Mouse (Mus musculus) 416B (cell line): ENCODE measurements around the gene Tmem160.

Experiments used
- DNase-seq: peaks from one replicate; pipeline ENCODE4 v3.0.0; 2011; ENCODE audit warnings: low read depth

The Tmem160 gene

DNA sequence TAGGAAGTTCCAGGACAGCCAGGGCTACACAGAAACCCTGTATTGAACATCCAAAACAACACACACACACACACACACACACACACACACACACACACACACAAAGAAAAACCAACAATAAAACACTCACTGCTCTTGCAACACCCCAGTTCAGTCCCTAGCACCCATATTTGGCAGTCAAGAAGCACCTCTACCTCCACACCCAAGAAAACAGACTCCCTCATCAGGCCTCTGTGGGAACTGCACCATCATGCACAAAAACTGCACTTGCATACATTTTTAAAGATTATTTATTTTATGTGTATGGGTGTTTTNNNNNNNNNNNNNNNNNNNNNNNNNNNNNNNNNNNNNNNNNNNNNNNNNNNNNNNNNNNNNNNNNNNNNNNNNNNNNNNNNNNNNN lies 11.3 kb upstream of the Tmem160 start:
- peak; percentile 66 for DNase-seq

- DNase-seq, result peak; percentile 83
Measured at GRCm38 (mm10) chr7:16451656-16452055, 923 bp upstream of the Tmem160 start.

GRCm38 (mm10) chr7:16453118-16453711 lies 636 bp downstream of the Tmem160 start:
- DNase-seq, result peak; percentile 81

GRCm38 (mm10) chr7:16455016-16455415 lies 2.4 kb downstream of the Tmem160 start:
- DNase-seq, result no peak

DNA sequence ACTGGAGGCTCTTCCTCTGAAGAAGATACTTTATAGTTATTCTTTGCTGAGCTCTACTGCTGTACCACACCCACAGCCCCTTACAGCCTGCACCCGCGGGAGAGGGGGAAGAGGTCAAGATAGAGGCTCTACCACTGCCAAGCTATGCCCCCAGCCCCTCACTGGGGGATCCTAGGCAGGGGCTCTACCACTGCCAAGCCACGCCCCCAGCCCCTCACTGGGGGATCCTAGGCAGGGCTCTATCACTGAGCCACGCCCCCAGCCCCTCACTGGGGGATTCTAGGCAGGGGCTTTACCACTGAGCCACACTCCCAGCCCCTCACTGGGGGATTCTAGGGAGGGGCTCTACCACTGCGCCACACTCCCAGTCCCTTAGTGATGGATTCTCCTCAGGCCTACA lies 3.7 kb downstream of the Tmem160 start:
- DNase-seq, result no peak

- no peak for DNase-seq
Measured at GRCm38 (mm10) chr7:16460566-16460965, 8.0 kb downstream of the Tmem160 start.

- DNase-seq, result no peak
Measured at GRCm38 (mm10) chr7:16461151-16461550, 8.6 kb downstream of the Tmem160 start.

DNA sequence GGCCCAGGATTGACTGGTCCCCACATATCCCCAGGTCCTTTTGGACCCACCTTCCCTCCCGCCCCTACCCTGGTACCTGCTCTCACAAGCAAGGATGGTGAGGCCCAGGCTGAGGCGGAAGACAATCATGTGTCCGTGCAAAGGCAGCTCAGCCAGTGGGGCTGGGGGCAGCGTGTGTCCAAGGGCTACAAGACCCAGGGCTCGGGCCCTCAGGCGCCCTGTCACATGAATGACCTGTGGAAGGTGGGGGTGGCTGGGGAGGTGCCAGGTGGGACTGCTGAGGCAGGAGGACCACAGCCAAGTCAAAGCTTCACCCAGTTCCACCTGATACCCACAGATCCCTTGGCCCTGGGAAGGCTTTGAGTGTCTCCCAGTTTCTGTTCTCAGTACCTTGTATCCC lies 9.1 kb downstream of the Tmem160 start:
- DNase-seq, result no peak

GRCm38 (mm10) chr7:16463214-16463613 lies 10.6 kb downstream of the Tmem160 start:
- peak; percentile 79 for DNase-seq

GRCm38 (mm10) chr7:16465160-16465559 lies 12.6 kb downstream of the Tmem160 start:
- peak; percentile 51 for DNase-seq

GRCm38 (mm10) chr7:16465568-16465967 lies 13.0 kb downstream of the Tmem160 start:
- DNase-seq, result no peak

- DNase-seq, result peak; percentile 83
Measured at GRCm38 (mm10) chr7:16466565-16466964, 14.0 kb downstream of the Tmem160 start.

GRCm38 (mm10) chr7:16468115-16468514 lies 15.5 kb downstream of the Tmem160 start:
- no peak for DNase-seq

DNA sequence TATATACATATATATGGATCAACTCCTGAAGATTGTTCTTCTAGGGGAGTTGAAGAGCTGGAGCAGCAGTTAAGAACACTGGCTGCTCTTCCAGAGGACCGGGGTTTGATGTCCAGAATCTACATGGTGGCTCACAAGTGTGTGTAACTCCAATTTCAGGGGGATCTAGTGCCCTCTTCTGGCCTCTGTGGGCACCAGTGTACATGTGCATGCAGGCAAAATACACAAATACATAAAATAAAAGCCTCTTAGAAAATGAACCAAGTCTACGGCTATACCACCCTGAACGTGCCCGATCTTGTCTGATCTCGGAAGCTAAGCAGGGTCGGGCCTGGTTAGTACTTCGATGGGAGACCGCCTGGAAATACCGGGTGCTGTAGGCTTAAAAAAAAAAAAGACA lies 19.0 kb downstream of the Tmem160 start:
- DNase-seq, result peak; percentile 71

DNA sequence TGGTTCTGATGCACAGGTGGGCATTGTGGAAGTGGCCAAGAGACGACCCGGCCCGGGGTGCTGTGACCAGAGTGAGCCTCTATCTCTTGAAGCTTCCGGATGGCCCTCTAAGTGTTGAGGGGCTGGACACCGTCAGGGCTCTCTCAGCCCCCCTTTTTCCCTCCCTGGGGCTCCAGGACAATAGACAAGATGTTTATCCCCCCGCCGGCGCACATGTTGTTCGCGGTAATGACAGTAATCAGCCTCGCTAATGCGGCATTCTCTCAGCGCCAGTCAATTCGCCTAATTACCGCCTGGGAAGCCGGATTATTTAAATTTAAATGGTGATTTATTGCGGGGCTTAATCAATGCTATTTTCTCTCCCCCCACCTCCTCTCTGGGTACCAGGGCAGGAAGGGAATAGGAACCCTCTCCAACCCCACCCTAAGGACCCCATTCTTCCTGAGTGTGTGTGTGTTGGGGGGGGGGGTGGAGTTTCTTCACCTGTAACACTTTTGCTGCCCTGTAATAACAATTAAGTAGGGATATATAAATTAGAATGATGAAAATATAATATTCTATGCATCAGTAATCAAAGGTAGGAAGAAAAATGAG lies 19.6 kb downstream of the Tmem160 start:
- no peak for DNase-seq

DNA sequence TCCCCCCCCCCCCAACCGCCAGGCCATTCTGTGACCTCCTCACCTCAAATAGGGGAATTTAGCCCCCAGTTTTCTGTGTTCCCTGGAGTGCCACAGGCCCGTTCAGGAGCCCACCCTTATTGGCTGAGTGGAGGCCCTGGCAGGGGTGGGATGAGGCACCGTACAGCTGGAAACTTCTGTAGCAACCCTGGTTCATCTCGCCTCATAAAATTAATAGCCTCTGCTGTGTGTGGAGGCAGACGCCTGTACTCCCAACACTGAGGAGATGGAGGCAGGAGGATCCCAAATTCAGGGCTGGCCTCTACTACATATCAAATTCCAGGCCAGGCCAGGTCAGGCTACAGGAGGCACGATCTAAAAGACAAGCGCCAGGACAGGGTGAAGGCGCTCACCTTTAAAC lies 21.3 kb downstream of the Tmem160 start:
- DNase-seq, result no peak

DNA sequence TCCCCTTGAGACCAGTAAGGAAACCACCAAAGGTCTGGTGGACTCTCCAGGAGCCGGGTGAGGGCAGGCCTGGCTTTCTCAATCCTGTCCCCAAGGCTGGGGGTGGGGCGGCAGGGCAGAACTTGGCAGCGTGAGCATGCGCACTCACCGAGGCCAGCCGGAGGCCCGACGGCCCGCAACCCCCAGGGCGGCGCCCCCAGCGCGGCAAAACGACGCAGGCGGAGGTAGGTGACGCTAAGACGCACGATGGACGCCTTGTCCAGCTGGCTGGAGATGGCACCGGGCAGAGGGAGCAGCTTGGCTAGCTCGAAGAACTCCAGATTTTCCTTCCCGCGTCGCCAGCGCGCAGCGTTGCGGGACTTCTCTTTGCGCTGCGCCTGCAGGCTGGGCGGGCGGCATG lies 21.9 kb downstream of the Tmem160 start:
- no peak for DNase-seq

GRCm38 (mm10) chr7:16475321-16475720 lies 22.7 kb downstream of the Tmem160 start:
- no peak for DNase-seq

- DNase-seq, result no peak
Measured at GRCm38 (mm10) chr7:16475764-16476599, 23.4 kb downstream of the Tmem160 start.

GRCm38 (mm10) chr7:16476600-16476989 lies 24.0 kb downstream of the Tmem160 start:
- DNase-seq, result no peak

DNA sequence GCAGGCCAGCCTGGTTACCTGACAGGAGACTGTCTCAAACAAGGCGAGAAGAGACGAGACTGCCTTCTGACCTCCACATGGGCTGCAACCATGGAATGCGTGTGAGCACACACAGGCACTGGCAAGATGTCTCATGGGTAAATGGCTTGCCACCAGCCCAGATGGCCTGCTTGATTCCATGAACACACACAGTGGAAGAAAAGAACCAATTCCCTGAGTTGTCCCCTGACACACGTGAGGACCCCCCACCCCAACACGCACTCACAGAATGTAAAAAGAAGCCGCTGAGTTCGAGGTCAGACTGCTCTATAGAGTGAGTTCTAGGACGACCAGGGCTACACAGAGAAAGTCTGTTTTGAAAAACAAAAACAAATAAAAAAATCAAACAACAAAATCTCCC lies 25.0 kb downstream of the Tmem160 start, which contains the start of gene Npas1:
Npas1 (minus strand) TSS at position 101 of the 400 bp plus-strand sequence.
- DNase-seq, result no peak

GRCm38 (mm10) chr7:16488816-16489215 lies 36.2 kb downstream of the Tmem160 start:
- no peak for DNase-seq

DNA sequence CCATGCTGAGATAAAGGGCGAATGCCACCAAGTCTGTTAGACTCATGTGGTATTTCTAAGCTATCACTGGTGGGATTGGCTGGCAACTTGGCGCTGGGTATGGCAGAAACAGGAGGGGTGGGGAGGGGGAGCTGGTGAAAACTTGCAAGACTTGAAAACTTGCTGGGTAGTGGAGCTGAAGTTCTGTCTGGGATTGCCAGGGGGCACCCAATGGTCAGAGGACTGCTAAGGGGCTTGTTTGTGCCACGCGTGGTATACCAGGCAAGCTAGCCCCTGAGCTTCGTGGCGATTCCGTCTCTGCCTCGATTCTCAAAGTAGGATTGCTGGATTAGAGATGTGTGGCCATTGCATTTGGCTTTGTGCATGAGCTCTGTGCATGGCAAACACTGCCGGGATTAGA lies 37.4 kb downstream of the Tmem160 start:
- DNase-seq, result peak; percentile 61
